Mouse (Mus musculus): ENCODE measurements at regions not wholly inside any gene's neighbourhood (a gene's known extent, or its start where the extent isn't known, plus 50 kb on each side); places are given as distances from the start of the nearest gene placed in this dataset.
A peak's percentile ranks its signal among the peaks of the same experiment; 100 is the strongest.

GRCm38 (mm10) chr5:116761323-116761722 is 169.7 kb upstream of the Srrm4 start:
- DNase-seq, result no peak

GRCm38 (mm10) chr5:116758687-116759086 is 167.1 kb upstream of the Srrm4 start:
- DNase-seq, result no peak

DNA sequence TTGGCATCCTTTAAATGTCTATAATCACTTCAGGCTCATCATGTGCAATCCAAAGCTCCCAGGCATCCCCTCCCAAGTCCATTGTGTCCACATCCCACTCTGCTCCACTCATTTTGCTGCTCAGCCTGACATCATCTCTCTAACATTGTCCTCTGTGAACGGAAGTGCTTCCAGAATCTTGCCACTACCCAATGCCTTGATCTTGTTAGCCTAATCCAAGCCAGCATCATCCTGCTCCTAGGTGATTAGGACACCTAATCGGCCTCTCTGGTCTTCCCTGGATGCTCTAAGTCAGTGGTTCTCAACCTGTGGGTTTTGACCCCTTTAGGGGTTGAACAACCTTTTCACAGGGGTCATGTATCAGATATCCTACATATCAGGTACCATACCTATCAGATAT is 161.3 kb upstream of the Srrm4 start:
- no peak for DNase-seq

DNA sequence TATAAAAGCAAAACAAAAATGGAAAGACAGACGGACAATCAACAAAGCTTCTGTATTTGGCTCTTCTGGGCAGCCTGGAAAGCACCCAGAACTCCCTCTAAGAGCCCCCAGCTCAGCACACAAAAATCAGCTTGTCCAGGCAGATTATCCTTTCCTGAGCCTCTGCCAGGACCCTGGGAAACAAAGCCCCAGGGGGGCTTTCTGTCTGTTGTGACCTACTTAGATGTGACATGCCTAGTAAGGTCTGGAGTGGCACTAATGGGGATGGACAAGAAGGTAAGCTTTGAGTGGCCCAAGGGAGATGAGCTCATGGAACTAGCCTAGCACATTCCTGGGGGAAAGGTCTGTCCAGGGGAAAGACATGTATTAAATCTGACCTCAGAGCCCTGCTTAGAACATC is 160.5 kb upstream of the Srrm4 start:
- no peak for DNase-seq

- no peak for DNase-seq
Observed at GRCm38 (mm10) chr5:116745776-116746175, 154.2 kb upstream of the Srrm4 start.

GRCm38 (mm10) chr5:116744389-116744788 is 152.8 kb upstream of the Srrm4 start:
- DNase-seq, result no peak

- DNase-seq, result no peak
Observed at GRCm38 (mm10) chr5:116735622-116736021, 144.0 kb upstream of the Srrm4 start.

DNA sequence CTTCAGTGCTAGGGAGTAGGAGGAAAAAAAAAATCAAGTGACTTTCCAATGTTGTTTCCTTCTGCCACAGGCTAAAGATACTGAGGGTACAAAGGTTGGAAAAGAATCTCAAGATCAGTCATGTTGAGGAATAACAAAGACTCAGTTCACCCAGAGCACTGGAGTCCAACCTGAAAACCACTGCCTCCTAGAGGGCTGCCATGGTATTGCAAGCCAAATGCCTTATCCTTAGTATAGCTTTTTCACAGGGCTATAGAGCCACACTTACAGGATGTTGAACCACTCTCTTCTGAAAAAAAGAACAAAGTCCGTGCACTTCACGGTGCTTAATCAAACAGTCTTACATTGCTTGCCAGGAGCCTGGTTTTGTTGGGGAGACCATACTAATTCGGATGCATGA is 139.9 kb upstream of the Srrm4 start:
- no peak for DNase-seq

GRCm38 (mm10) chr5:116719200-116719599 is 127.6 kb upstream of the Srrm4 start:
- DNase-seq, result no peak

GRCm38 (mm10) chr5:116714256-116714655 is 122.6 kb upstream of the Srrm4 start:
- DNase-seq, result peak; percentile 5

- no peak for DNase-seq
Observed at GRCm38 (mm10) chr5:116712056-116712455, 120.4 kb upstream of the Srrm4 start.

DNA sequence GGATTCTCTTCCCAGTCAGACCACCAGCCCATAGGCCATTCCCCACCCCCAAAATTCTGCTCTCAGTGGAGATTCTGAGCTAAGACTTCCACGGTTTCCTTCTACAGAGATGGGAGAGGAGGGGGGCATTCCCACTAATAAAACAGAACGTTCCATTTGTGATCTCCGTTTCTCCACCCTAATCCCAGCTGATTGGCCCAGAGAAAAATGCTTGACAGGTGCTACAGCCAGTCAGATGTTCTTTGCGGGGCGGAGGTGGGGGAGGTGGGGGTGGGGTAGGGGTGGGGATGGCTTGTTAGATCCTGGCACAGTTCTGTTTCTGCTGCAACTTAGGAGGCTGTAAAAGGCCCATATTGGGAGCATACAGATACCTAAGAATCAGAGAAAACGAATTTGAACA is 116.9 kb upstream of the Srrm4 start:
- no peak for DNase-seq

DNA sequence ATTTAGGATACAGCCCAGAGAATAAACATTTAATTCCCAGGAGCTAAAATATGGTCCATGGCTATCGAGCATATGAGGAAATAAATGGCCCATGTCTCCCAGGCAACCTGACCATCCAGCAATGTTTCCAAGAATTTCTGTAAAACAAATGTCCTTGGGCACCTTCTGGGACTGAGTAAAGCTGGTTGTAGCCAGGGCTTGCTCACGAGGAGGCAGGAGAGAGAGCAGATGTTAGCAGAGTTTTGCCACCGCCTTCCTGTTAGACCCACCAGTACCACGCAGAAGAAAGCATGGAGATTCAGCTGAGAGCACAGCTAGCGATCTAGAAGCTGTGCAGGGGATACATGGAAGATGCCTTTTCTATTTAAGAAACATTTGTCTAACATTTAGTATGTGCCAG is 70.8 kb upstream of the Srrm4 start:
- DNase-seq, result no peak

DNA sequence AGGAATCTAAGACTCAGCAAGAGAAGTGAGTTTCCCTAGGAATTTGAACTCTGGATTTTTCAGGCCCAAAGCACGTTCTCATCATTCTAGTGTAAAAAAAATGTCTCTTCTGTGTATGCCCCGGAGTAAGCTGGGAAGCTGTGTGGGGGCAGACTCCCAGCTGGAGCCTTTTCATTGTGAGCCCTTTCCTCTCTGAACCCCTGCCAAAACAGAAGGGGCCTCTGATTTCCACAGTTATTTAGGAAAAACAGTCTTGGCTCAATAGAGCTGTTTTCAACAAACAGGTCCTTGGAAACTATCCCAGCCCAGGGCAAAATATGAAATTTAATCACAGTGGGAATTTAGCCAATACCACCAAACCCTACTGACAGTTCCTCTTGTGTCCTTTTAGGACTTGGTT is 70.2 kb upstream of the Srrm4 start:
- DNase-seq, result no peak

DNA sequence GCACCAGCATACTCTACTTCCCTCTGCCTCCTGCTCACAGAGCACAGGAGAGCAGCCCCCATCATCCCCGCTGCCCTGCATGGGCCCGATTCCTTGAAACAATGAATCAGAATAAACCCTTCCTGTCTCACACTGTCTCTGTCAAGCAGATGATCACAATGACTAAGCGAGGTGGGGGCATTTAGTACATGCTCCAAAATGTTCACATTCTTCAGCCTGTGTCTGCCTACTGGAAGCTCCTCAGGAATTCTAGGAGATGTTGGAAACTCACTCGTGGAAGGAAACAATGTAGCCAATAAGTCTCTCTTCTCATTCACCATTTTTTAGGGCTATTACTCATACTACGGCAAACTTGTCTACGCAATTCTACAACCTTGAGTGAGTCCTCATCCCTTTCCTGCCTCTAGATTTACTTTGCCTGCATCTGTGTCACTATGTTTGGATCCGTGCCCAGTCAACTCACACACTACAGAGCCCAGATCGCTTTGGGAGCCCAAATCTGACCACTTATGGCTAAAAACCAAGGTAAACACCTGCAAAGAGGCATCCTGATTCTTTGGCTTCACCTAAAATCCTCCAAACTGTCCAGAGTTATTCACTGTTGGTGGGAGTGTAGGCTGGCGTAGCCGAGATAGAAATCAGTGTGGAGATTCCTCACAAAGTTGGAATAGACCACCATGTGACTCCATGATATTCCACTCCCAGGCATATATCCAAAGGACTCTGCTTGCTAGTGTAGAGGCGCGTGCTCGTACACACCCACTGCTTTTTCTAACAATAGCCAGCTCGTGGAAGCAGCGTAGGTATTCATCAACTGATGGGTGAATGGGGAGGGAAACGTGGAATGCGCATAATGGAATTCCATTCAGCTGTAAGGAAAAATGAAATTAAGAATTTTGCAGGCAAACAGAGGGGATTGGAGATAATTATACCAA is 63.1 kb upstream of the Srrm4 start:
- no peak for DNase-seq
